Mouse (Mus musculus): ENCODE measurements around the gene Ildr1. TPM values are rescaled to one million over a fixed set of nuclear protein-coding genes. Genes with fewer than 3 reads are reported as not detected.

Ildr1 gene
- total RNA-seq, 1 experiment = 12.8 TPM

GRCm38 (mm10) chr16:36697331-36697730 is 3.6 kb downstream of the Ildr1 start:
- TF ChIP-seq CHD2 (IDR thresholded peaks at IDR 0.05; ENCODE audit: low read depth, low read length) (no peak), HCFC1 (IDR thresholded peaks at IDR 0.05; ENCODE audit: borderline replicate concordance, insufficient read depth, low read length) (no peak), ZNF384 (IDR thresholded peaks at IDR 0.05; ENCODE audit: low read depth, low read length) (no peak), ZC3H11A (IDR thresholded peaks at IDR 0.05; ENCODE audit: borderline replicate concordance, low read depth, low read length) (no peak), MAFK (IDR thresholded peaks at IDR 0.05; ENCODE audit: insufficient read depth, low read depth, low read length) (no peak)
- H3K36me3 ChIP-seq (ENCODE audit: control insufficient read depth, insufficient read depth, low read length, poor library complexity, severe bottlenecking) = no peaks in the 10 kb centered on the region; the same call in 1 of the 2 replicates
- no peak overlapping the region for H3K4me3 ChIP-seq (ENCODE audit: insufficient read depth in 1 of 2, low read depth in 1 of 2, low read length in 2 of 2, poor library complexity in 1 of 2, severe bottlenecking in 1 of 2)
- in situ Hi-C loops (cut with MboI; ENCODE audit: low sequenced_read_pairs in 2 of 2, unreplicated experiment in 2 of 2) = no loop called here
- H3K27ac ChIP-seq (ENCODE audit: insufficient read depth, low read depth, low read length, poor library complexity, severe bottlenecking) = no peak overlapping the region
- no peak overlapping the region for H3K9ac ChIP-seq (ENCODE audit: insufficient read depth, low read depth, low read length, poor library complexity, severe bottlenecking)
- no peak for DNase-seq (ENCODE audit: low read depth, low spot score)
- H3K4me1 ChIP-seq (ENCODE audit: control insufficient read depth in 2 of 2, insufficient read depth in 2 of 2, low read length in 2 of 2, poor library complexity in 1 of 2) = peaks cover 2 to 5% of the 10 kb centered on the region in 2 experiments; a peak in 2 of 4 replicates
- no peaks in the 10 kb centered on the region for H3K9me3 ChIP-seq (ENCODE audit: control insufficient read depth, insufficient read depth, low read depth, low read length)

- no peaks in the 10 kb centered on the region; the same call in 1 of the 2 replicates for H3K36me3 ChIP-seq (ENCODE audit: control insufficient read depth, insufficient read depth, low read length, poor library complexity, severe bottlenecking)
- in situ Hi-C loops (cut with MboI; ENCODE audit: low sequenced_read_pairs in 2 of 2, unreplicated experiment in 2 of 2) = no loop called here
Observed at GRCm38 (mm10) chr16:36700484-36700883, 6.7 kb downstream of the Ildr1 start.

GRCm38 (mm10) chr16:36707702-36708423 is 14.1 kb downstream of the Ildr1 start:
- Histone ChIP-seq H3K27ac (ENCODE audit: insufficient read depth, low read depth, low read length, poor library complexity, severe bottlenecking) (peak overlapping the region; percentile 91), H3K4me1 (ENCODE audit: control insufficient read depth in 2 of 2, insufficient read depth in 2 of 2, low read length in 2 of 2, poor library complexity in 1 of 2) (peaks cover 7 to 19% of the 10 kb centered on the region in 2 experiments; a peak in 3 of 4 replicates), H3K9me3 (ENCODE audit: control insufficient read depth, insufficient read depth, low read depth, low read length) (no peaks in the 10 kb centered on the region), H3K36me3 (ENCODE audit: control insufficient read depth, insufficient read depth, low read length, poor library complexity, severe bottlenecking) (peaks cover 12% of the 10 kb centered on the region), H3K9ac (ENCODE audit: insufficient read depth, low read depth, low read length, poor library complexity, severe bottlenecking) (peak overlapping the region; percentile 74; the same call in 1 of the 2 replicates), H3K4me3 (ENCODE audit: insufficient read depth in 1 of 2, low read depth in 1 of 2, low read length in 2 of 2, poor library complexity in 1 of 2, severe bottlenecking in 1 of 2) (peak overlapping the region; percentile 63 to 72)
- TF ChIP-seq HCFC1 (IDR thresholded peaks at IDR 0.05; ENCODE audit: borderline replicate concordance, insufficient read depth, low read length) (no peak), ZNF384 (IDR thresholded peaks at IDR 0.05; ENCODE audit: low read depth, low read length) (no peak), MAFK (IDR thresholded peaks at IDR 0.05; ENCODE audit: insufficient read depth, low read depth, low read length) (no peak), ZC3H11A (IDR thresholded peaks at IDR 0.05; ENCODE audit: borderline replicate concordance, low read depth, low read length) (no peak), CHD2 (IDR thresholded peaks at IDR 0.05; ENCODE audit: low read depth, low read length) (0 out of 2 replicates have a peak, but pooled peaks have one; percentile 29)
- DNase-seq (ENCODE audit: low read depth, low spot score) = peak; percentile 75
- in situ Hi-C loops (cut with MboI; ENCODE audit: low sequenced_read_pairs in 2 of 2, unreplicated experiment in 2 of 2) = no loop called here

More at GRCm38 (mm10) chr16:36700484-36700883, 6.7 kb downstream of the Ildr1 start:
- TF ChIP-seq HCFC1 (IDR thresholded peaks at IDR 0.05; ENCODE audit: borderline replicate concordance, insufficient read depth, low read length) = no peak
- no peak for TF ChIP-seq CHD2 (IDR thresholded peaks at IDR 0.05; ENCODE audit: low read depth, low read length)
- no peak for TF ChIP-seq ZC3H11A (IDR thresholded peaks at IDR 0.05; ENCODE audit: borderline replicate concordance, low read depth, low read length)
- no peak for TF ChIP-seq ZNF384 (IDR thresholded peaks at IDR 0.05; ENCODE audit: low read depth, low read length)
- TF ChIP-seq MAFK (IDR thresholded peaks at IDR 0.05; ENCODE audit: insufficient read depth, low read depth, low read length) = no peak
- Histone ChIP-seq H3K27ac (ENCODE audit: insufficient read depth, low read depth, low read length, poor library complexity, severe bottlenecking) (no peak overlapping the region), H3K9ac (ENCODE audit: insufficient read depth, low read depth, low read length, poor library complexity, severe bottlenecking) (no peak overlapping the region), H3K4me3 (ENCODE audit: insufficient read depth in 1 of 2, low read depth in 1 of 2, low read length in 2 of 2, poor library complexity in 1 of 2, severe bottlenecking in 1 of 2) (no peak overlapping the region), H3K9me3 (ENCODE audit: control insufficient read depth, insufficient read depth, low read depth, low read length) (no peaks in the 10 kb centered on the region), H3K4me1 (ENCODE audit: control insufficient read depth in 2 of 2, insufficient read depth in 2 of 2, low read length in 2 of 2, poor library complexity in 1 of 2) (peaks cover 2 to 8% of the 10 kb centered on the region in 2 experiments; a peak in 2 of 4 replicates)
- no peak for DNase-seq (ENCODE audit: low read depth, low spot score)

GRCm38 (mm10) chr16:36708751-36709150 is 15.0 kb downstream of the Ildr1 start:
- peak overlapping the region; percentile 63 to 72 for H3K4me3 ChIP-seq (ENCODE audit: insufficient read depth in 1 of 2, low read depth in 1 of 2, low read length in 2 of 2, poor library complexity in 1 of 2, severe bottlenecking in 1 of 2)
- peaks cover 12% of the 10 kb centered on the region for H3K36me3 ChIP-seq (ENCODE audit: control insufficient read depth, insufficient read depth, low read length, poor library complexity, severe bottlenecking)
- H3K27ac ChIP-seq (ENCODE audit: insufficient read depth, low read depth, low read length, poor library complexity, severe bottlenecking) = peak overlapping the region; percentile 91
- DNase-seq (ENCODE audit: low read depth, low spot score) = no peak
- H3K4me1 ChIP-seq (ENCODE audit: control insufficient read depth in 2 of 2, insufficient read depth in 2 of 2, low read length in 2 of 2, poor library complexity in 1 of 2) = peaks cover 7 to 19% of the 10 kb centered on the region in 2 experiments; a peak in 3 of 4 replicates
- H3K9ac ChIP-seq (ENCODE audit: insufficient read depth, low read depth, low read length, poor library complexity, severe bottlenecking) = peak overlapping the region; percentile 74
- no peak for TF ChIP-seq HCFC1 (IDR thresholded peaks at IDR 0.05; ENCODE audit: borderline replicate concordance, insufficient read depth, low read length)
- no peak for TF ChIP-seq MAFK (IDR thresholded peaks at IDR 0.05; ENCODE audit: insufficient read depth, low read depth, low read length)
- TF ChIP-seq CHD2 (IDR thresholded peaks at IDR 0.05; ENCODE audit: low read depth, low read length) = no peak
- TF ChIP-seq ZC3H11A (IDR thresholded peaks at IDR 0.05; ENCODE audit: borderline replicate concordance, low read depth, low read length) = no peak
- TF ChIP-seq ZNF384 (IDR thresholded peaks at IDR 0.05; ENCODE audit: low read depth, low read length) = no peak
- H3K9me3 ChIP-seq (ENCODE audit: control insufficient read depth, insufficient read depth, low read depth, low read length) = no peaks in the 10 kb centered on the region
- in situ Hi-C loops (cut with MboI; ENCODE audit: low sequenced_read_pairs in 2 of 2, unreplicated experiment in 2 of 2) = no loop called here

Measured in ES-E14 (cell line).